Mouse (Mus musculus) CH12.LX (cell line): Measurements from ENCODE around the gene Hmga2. TPM values are rescaled to one million over a fixed set of nuclear protein-coding genes. Genes with fewer than 3 reads are reported as not detected.

Experiments
- DNase-seq: peaks from one replicate; pipeline ENCODE4 v3.0.0-alpha.2; 2013; ENCODE audit errors: extremely low read depth
- H3K27ac ChIP-seq: 2 replicates; pipeline ENCODE4 v1.5.1; 2012; ENCODE audit warnings: low read depth, mild to moderate bottlenecking, control low read depth, moderate library complexity; ENCODE audit not compliant: insufficient read depth
- H3K27me3 ChIP-seq: replicated peaks from 2 replicates; pipeline ENCODE3; 2012; ENCODE audit warnings: inconsistent platforms
- H3K36me3 ChIP-seq, 2 experiments: replicated peaks in 1 of 2; 2 replicates each; pipeline versions ENCODE3 to v1.6.1; 2012; ENCODE audit warnings: inconsistent platforms in 1 of 2, low read length in 1 of 2, mild to moderate bottlenecking in 1 of 2, mixed read lengths in 1 of 2, moderate library complexity in 1 of 2; ENCODE audit not compliant: control insufficient read depth in 1 of 2, insufficient read depth in 1 of 2
- H3K4me1 ChIP-seq, 2 experiments: 2 replicates each; pipeline ENCODE4 v1.6.1; 2012; ENCODE audit warnings: inconsistent platforms in 1 of 2, moderate library complexity in 1 of 2; ENCODE audit not compliant: insufficient read depth in 2 of 2, control insufficient read depth in 1 of 2
- H3K4me2 ChIP-seq: 2 replicates; pipeline ENCODE4 v1.6.1; 2012; ENCODE audit warnings: low read depth, mild to moderate bottlenecking, control low read depth; ENCODE audit not compliant: poor library complexity, insufficient read depth, severe bottlenecking
- H3K4me3 ChIP-seq, 3 experiments: fragments of 150-350 bp in 1 of 3; sonication (generic) in 1 of 3; replicated peaks in 1 of 3; 2 replicates each; pipeline versions ENCODE3 to v1.5.1; 2011 to 2012; ENCODE audit warnings: low read depth in 2 of 3, low read length in 2 of 3, mild to moderate bottlenecking in 2 of 3, moderate library complexity in 2 of 3, control low read depth in 1 of 3, improper control_type of control experiment in 1 of 3, inconsistent platforms in 1 of 3, mixed read lengths in 1 of 3; ENCODE audit not compliant: poor library complexity in 1 of 3
- H3K79me2 ChIP-seq: replicated peaks from 2 replicates; pipeline ENCODE4 v1.6.1; 2012; ENCODE audit warnings: mild to moderate bottlenecking, moderate library complexity; ENCODE audit not compliant: control insufficient read depth, poor library complexity, insufficient read depth, severe bottlenecking; ENCODE audit errors: extremely low read depth
- H3K9ac ChIP-seq: 2 replicates; pipeline ENCODE4 v1.6.1; 2012; ENCODE audit warnings: low read depth, mild to moderate bottlenecking, control low read depth, moderate library complexity; ENCODE audit not compliant: insufficient read depth
- H3K9me3 ChIP-seq: replicated peaks from 2 replicates; pipeline ENCODE3; 2012; ENCODE audit warnings: low read length, inconsistent platforms, mixed read lengths
- BHLHE40 ChIP-seq: IDR thresholded peaks from 2 replicates; pipeline ENCODE4 v1.6.1; 2011; ENCODE audit warnings: mild to moderate bottlenecking, low read depth, low read length, improper control_type of control experiment
- CHD1 ChIP-seq: IDR thresholded peaks from 2 replicates; pipeline ENCODE4 v1.6.1; 2012; ENCODE audit warnings: low read depth, low read length, improper control_type of control experiment, inconsistent platforms
- CHD2 ChIP-seq: IDR thresholded peaks from 2 replicates; pipeline ENCODE4 v1.6.1; 2011; ENCODE audit warnings: low read length, improper control_type of control experiment
- CTCF ChIP-seq, 2 experiments: IDR thresholded peaks in 1 of 2; conservative IDR thresholded peaks in 1 of 2; 2 replicates each; pipeline ENCODE4 v1.5.1; 2011 to 2012; ENCODE audit warnings: low read depth in 2 of 2, low read length in 2 of 2, improper control_type of control experiment in 1 of 2, inconsistent platforms in 1 of 2, mild to moderate bottlenecking in 1 of 2, moderate library complexity in 1 of 2
- E2F4 ChIP-seq: IDR thresholded peaks from 2 replicates; pipeline ENCODE4 v1.6.1; 2011; ENCODE audit warnings: low read depth, low read length, improper control_type of control experiment; ENCODE audit not compliant: insufficient replicate concordance
- ELF1 ChIP-seq: IDR thresholded peaks from 2 replicates; pipeline ENCODE4 v1.6.1; 2014; ENCODE audit warnings: low read depth, mild to moderate bottlenecking, inconsistent platforms, low read length, improper control_type of control experiment
- GABPA ChIP-seq: IDR thresholded peaks from 2 replicates; pipeline ENCODE4 v1.6.1; 2012; ENCODE audit warnings: low read depth, low read length, improper control_type of control experiment, inconsistent platforms; ENCODE audit not compliant: insufficient replicate concordance
- HCFC1 ChIP-seq: IDR thresholded peaks from 2 replicates; pipeline ENCODE4 v1.6.1; 2012; ENCODE audit warnings: low read depth, mild to moderate bottlenecking, inconsistent platforms, low read length, improper control_type of control experiment
- IRF4 ChIP-seq: IDR thresholded peaks from 2 replicates; pipeline ENCODE4 v1.6.1; 2014; ENCODE audit warnings: low read depth, mild to moderate bottlenecking, inconsistent platforms, low read length, improper control_type of control experiment
- KAT2A ChIP-seq: IDR thresholded peaks from 2 replicates; pipeline ENCODE4 v1.6.1; 2012; ENCODE audit warnings: low read length, improper control_type of control experiment, inconsistent platforms; ENCODE audit not compliant: insufficient replicate concordance
- MAFK ChIP-seq: IDR thresholded peaks from 2 replicates; pipeline ENCODE4 v1.6.1; 2011; ENCODE audit warnings: low read length, improper control_type of control experiment; ENCODE audit not compliant: insufficient replicate concordance
- MAZ ChIP-seq: IDR thresholded peaks from 2 replicates; pipeline ENCODE4 v1.6.1; 2012; ENCODE audit warnings: low read depth, mild to moderate bottlenecking, inconsistent platforms, low read length, improper control_type of control experiment, moderate library complexity
- MXI1 ChIP-seq: IDR thresholded peaks from 2 replicates; pipeline ENCODE4 v1.6.1; 2011; ENCODE audit warnings: mild to moderate bottlenecking, low read depth, low read length, improper control_type of control experiment
- NRF1 ChIP-seq: IDR thresholded peaks from 2 replicates; pipeline ENCODE4 v1.6.1; 2014; ENCODE audit warnings: low read depth, mild to moderate bottlenecking, inconsistent platforms, low read length, improper control_type of control experiment, moderate library complexity
- PAX5 ChIP-seq: IDR thresholded peaks from 2 replicates; pipeline ENCODE4 v1.6.1; 2012; ENCODE audit warnings: low read length, inconsistent platforms, mixed read lengths
- POLR2A ChIP-seq: IDR thresholded peaks from 2 replicates; pipeline ENCODE4 v1.6.1; 2011; ENCODE audit warnings: low read depth, mild to moderate bottlenecking, improper control_type of control experiment, low read length
- POLR2AphosphoS2 ChIP-seq: IDR thresholded peaks from 2 replicates; pipeline ENCODE4 v1.6.1; 2011; ENCODE audit warnings: low read depth, low read length, improper control_type of control experiment
- RAD21 ChIP-seq: IDR thresholded peaks from 2 replicates; pipeline ENCODE4 v1.6.1; 2011; ENCODE audit warnings: low read depth, mild to moderate bottlenecking, low read length, improper control_type of control experiment, moderate library complexity
- RCOR1 ChIP-seq: conservative IDR thresholded peaks from 2 replicates; pipeline ENCODE4 v1.6.1; 2012; ENCODE audit warnings: low read depth, mild to moderate bottlenecking, inconsistent platforms, low read length, improper control_type of control experiment
- SIN3A ChIP-seq: IDR thresholded peaks from 2 replicates; pipeline ENCODE4 v1.6.1; 2012; ENCODE audit warnings: low read length, improper control_type of control experiment, inconsistent platforms
- SMC3 ChIP-seq: IDR thresholded peaks from 2 replicates; pipeline ENCODE4 v1.6.1; 2011; ENCODE audit warnings: low read depth, low read length, improper control_type of control experiment
- TBP ChIP-seq: conservative IDR thresholded peaks from 2 replicates; pipeline ENCODE4 v1.6.1; 2011; ENCODE audit warnings: low read depth, low read length, improper control_type of control experiment
- UBTF ChIP-seq: IDR thresholded peaks from 2 replicates; pipeline ENCODE4 v1.6.1; 2012; ENCODE audit warnings: low read depth, mild to moderate bottlenecking, inconsistent platforms, low read length, improper control_type of control experiment, moderate library complexity
- USF1 ChIP-seq: IDR thresholded peaks from 2 replicates; pipeline ENCODE4 v1.6.1; 2014; ENCODE audit warnings: low read depth, mild to moderate bottlenecking, inconsistent platforms, low read length, improper control_type of control experiment
- ZC3H11A ChIP-seq: IDR thresholded peaks from 2 replicates; pipeline ENCODE4 v1.6.1; 2012; ENCODE audit warnings: low read depth, mild to moderate bottlenecking, inconsistent platforms, low read length, improper control_type of control experiment
- ZKSCAN1 ChIP-seq: IDR thresholded peaks from 2 replicates; pipeline ENCODE4 v1.6.1; 2012; ENCODE audit warnings: low read depth, inconsistent platforms, low read length, improper control_type of control experiment, borderline replicate concordance
- ZMIZ1 ChIP-seq: IDR thresholded peaks from 2 replicates; pipeline ENCODE4 v1.6.1; 2012; ENCODE audit warnings: low read depth, mild to moderate bottlenecking, inconsistent platforms, low read length, improper control_type of control experiment
- ZNF384 ChIP-seq: IDR thresholded peaks from 2 replicates; pipeline ENCODE4 v1.6.1; 2012; ENCODE audit warnings: low read depth, low read length, improper control_type of control experiment, inconsistent platforms
- dilution Hi-C: fragments of 300-500 bp; cut with MboI; formaldehyde crosslinking; loops from 2 replicates; pipeline ENCODE4 v1.14.3; 2020; ENCODE audit warnings: low sequenced_read_pairs; ENCODE audit not compliant: extremely low pct_unique_long_range_greater_than_20kb, extremely low pct_ligation_motif_present
- in situ Hi-C: fragments of 300-500 bp; cut with MboI; formaldehyde crosslinking; loops from 3 replicates; pipeline ENCODE4 v1.14.3; 2019; ENCODE audit warnings: low sequenced_read_pairs, low pct_ligation_motif_present, low pct_unique_long_range_greater_than_20kb, mixed read lengths
- polyA plus RNA-seq: library from polyadenylated mRNA; unstranded; fragments of >175 nt; gene quantifications from 2 replicates; pipeline ENCODE4 v1.2.1, GENCODE M21; 2012; ENCODE audit warnings: low read depth; ENCODE audit not compliant: insufficient read length
- total RNA-seq, 2 experiments: library from RNA; depleted of rRNA; stranded (reverse); fragments of 300-350 nt in 1 of 2; fragments of >200 nt in 1 of 2; gene quantifications; 2 replicates each; pipeline ENCODE4 v1.2.3; 2012 to 2014

Hmga2 gene
- total and polyA plus RNA-seq, 3 experiments: not detected

GRCm38 (mm10) chr10:120418738-120419523 is 57.3 kb downstream of the Hmga2 start:
- Histone ChIP-seq H3K9ac (no peak overlapping the region), H3K4me2 (no peak overlapping the region), H3K9me3 (peaks cover 63% of the 10 kb centered on the region), H3K27me3 (no peaks in the 10 kb centered on the region), H3K4me1 (no peaks in the 10 kb centered on the region), H3K4me3 (no peak overlapping the region), H3K36me3 (no peaks in the 10 kb centered on the region), H3K27ac (no peak overlapping the region), H3K79me2 (no peaks in the 10 kb centered on the region)
- DNase-seq: no peak
- TF ChIP-seq UBTF (no peak), GABPA (no peak), MAFK (no peak), BHLHE40 (no peak), ZMIZ1 (no peak), CHD2 (no peak), POLR2A (no peak), SMC3 (no peak), IRF4 (no peak), TBP (no peak), RCOR1 (no peak), POLR2AphosphoS2 (no peak), ZC3H11A (no peak)
- dilution Hi-C loops (no loop called here), in situ Hi-C loops (no loop called here)

- TF ChIP-seq MAFK: no peak
- no peak for TF ChIP-seq ELF1
- no peak for TF ChIP-seq GABPA
- no peak for TF ChIP-seq NRF1
- TF ChIP-seq TBP: no peak
- TF ChIP-seq POLR2A: no peak
- TF ChIP-seq PAX5: no peak
- no peak for TF ChIP-seq E2F4
- TF ChIP-seq CHD1: no peak
- no peak for TF ChIP-seq KAT2A
- TF ChIP-seq CTCF (conservative IDR thresholded peaks at IDR 0.05 in 1 of 2, IDR thresholded peaks at IDR 0.05 in 1 of 2; ENCODE audit: low read depth in 2 of 2, low read length in 2 of 2): no peak
- TF ChIP-seq USF1: no peak
- no peak for TF ChIP-seq HCFC1
- TF ChIP-seq SIN3A: no peak
- TF ChIP-seq MXI1: no peak
- TF ChIP-seq ZNF384: no peak
- TF ChIP-seq MAZ: no peak
- TF ChIP-seq RAD21: no peak
- no peak for TF ChIP-seq ZKSCAN1
- Histone ChIP-seq H3K79me2 (no peaks in the 10 kb centered on the region), H3K9me3 (peaks cover 66% of the 10 kb centered on the region), H3K4me2 (no peak overlapping the region), H3K4me1 (no peaks in the 10 kb centered on the region), H3K4me3 (no peak overlapping the region), H3K36me3 (no peaks in the 10 kb centered on the region), H3K27me3 (no peaks in the 10 kb centered on the region), H3K9ac (no peak overlapping the region), H3K27ac (no peak overlapping the region)
- dilution Hi-C loops: no loop called here
- no peak for DNase-seq
- in situ Hi-C loops: no loop called here
Observed at GRCm38 (mm10) chr10:120418211-120418610, 58.1 kb downstream of the Hmga2 start.
